Mouse (Mus musculus) liver, embryonic 14.5 days (tissue): Measurements from ENCODE around the gene Galnt15. TPM values are rescaled to one million over a fixed set of nuclear protein-coding genes. Genes with fewer than 3 reads are reported as not detected.

Source experiments
- ATAC-seq: fragments of 200-750 bp; cut with Nextera tagmentation; 2 replicates; pipeline ENCODE4 v1.8.0; 2017; ENCODE audit warnings: moderate number of reproducible peaks, mild to moderate bottlenecking, moderate library complexity; ENCODE audit not compliant: insufficient read depth
- DNase-seq, 3 experiments: peaks; one replicate each; pipeline ENCODE4 v3.0.0-alpha.2; 2012 to 2013; ENCODE audit warnings: low read depth in 3 of 3, low spot score in 3 of 3
- H3K27ac ChIP-seq: fragments of 300-500 bp; sonication (generic); 2 replicates; pipeline ENCODE4 v1.5.1; 2014; ENCODE audit warnings: moderate library complexity, mild to moderate bottlenecking, control low read depth, inconsistent platforms
- H3K27me3 ChIP-seq: fragments of 300-500 bp; sonication (generic); 2 replicates; pipeline ENCODE4 v1.6.1; 2014; ENCODE audit warnings: mild to moderate bottlenecking, low read length, moderate library complexity; ENCODE audit not compliant: control insufficient read depth, insufficient read depth
- H3K36me3 ChIP-seq: fragments of 300-500 bp; sonication (generic); replicated peaks from 2 replicates; pipeline ENCODE4 v1.6.1; 2014; ENCODE audit warnings: low read depth; ENCODE audit not compliant: control insufficient read depth, insufficient read depth
- H3K4me1 ChIP-seq, 2 experiments: fragments of 200-500 bp in 1 of 2; fragments of 300-500 bp in 1 of 2; sonication (generic) in 1 of 2; replicated peaks; 2 replicates each; pipeline ENCODE4 v1.6.1; 2012 to 2014; ENCODE audit warnings: antibody characterized with exemption in 1 of 2, inconsistent platforms in 1 of 2, low read length in 1 of 2; ENCODE audit not compliant: control insufficient read depth in 2 of 2, insufficient read depth in 2 of 2
- H3K4me2 ChIP-seq: fragments of 300-500 bp; sonication (generic); 2 replicates; pipeline ENCODE4 v1.6.1; 2014; ENCODE audit warnings: low read depth, mild to moderate bottlenecking, control low read depth, moderate library complexity
- H3K4me3 ChIP-seq, 2 experiments: fragments of 200-500 bp in 1 of 2; fragments of 300-500 bp in 1 of 2; sonication (generic) in 1 of 2; 2 replicates each; pipeline ENCODE4 v1.5.1; 2012 to 2014; ENCODE audit warnings: low read depth in 2 of 2, low read length in 2 of 2, mild to moderate bottlenecking in 2 of 2, control low read depth in 1 of 2, inconsistent platforms in 1 of 2, moderate library complexity in 1 of 2; ENCODE audit not compliant: insufficient read depth in 1 of 2
- H3K9ac ChIP-seq: fragments of 300-500 bp; sonication (generic); replicated peaks from 2 replicates; pipeline ENCODE4 v1.6.1; 2014; ENCODE audit warnings: mild to moderate bottlenecking, control low read depth, moderate library complexity
- H3K9me3 ChIP-seq: fragments of 300-500 bp; sonication (generic); 2 replicates; pipeline ENCODE4 v1.6.1; 2016; ENCODE audit warnings: low read length, mixed read lengths; ENCODE audit not compliant: control insufficient read depth
- CTCF ChIP-seq: IDR thresholded peaks from 2 replicates; pipeline ENCODE4 v1.5.1; 2016; ENCODE audit warnings: antibody characterized with exemption, low read depth, control low read depth
- EP300 ChIP-seq: IDR thresholded peaks from 2 replicates; pipeline ENCODE4 v1.6.1; 2016; ENCODE audit warnings: antibody characterized with exemption, low read depth
- WGBS: fragments of 180-500 bp; shearing (Covaris S2); extraction: QIAGEN DNeasy Blood & Tissue Kit; methylation state at CpG from one replicate; pipeline ENCODE4 v1.1.7; 2014; ENCODE audit not compliant: insufficient replicate concordance; 5-methylcytosine and 5-hydroxymethylcytosine counted together
- polyA plus RNA-seq, 2 experiments: library from polyadenylated mRNA; depleted of rRNA in 1 of 2; stranded (reverse) in 1 of 2; unstranded in 1 of 2; fragments of >200 nt; fragmentation: Nextera tagmentation in 1 of 2; extraction: Ambion mirVana in 1 of 2; gene quantifications; 2 replicates each; pipeline versions ENCODE4 v1.2.1 to v1.2.3; 2012 to 2014

The Galnt15 gene
- polyA plus RNA-seq, 2 experiments, result not detected

- H3K9ac ChIP-seq, result no peak overlapping the region
- no peaks in the 10 kb centered on the region for H3K36me3 ChIP-seq
- no peak overlapping the region for H3K27ac ChIP-seq
- H3K4me1 ChIP-seq, result no peaks in the 10 kb centered on the region
- no peak for DNase-seq
- WGBS, result 38% methylated on average over 9 of the region's 9 CpGs
- no peak for ATAC-seq
- no peak overlapping the region for H3K4me3 ChIP-seq
- no peaks in the 10 kb centered on the region for H3K9me3 ChIP-seq
- TF ChIP-seq CTCF, result no peak
- no peak for TF ChIP-seq EP300
- no peak overlapping the region for H3K4me2 ChIP-seq
- no peaks in the 10 kb centered on the region for H3K27me3 ChIP-seq
Measured at GRCm38 (mm10) chr14:32005673-32006261, 23.0 kb upstream of the Galnt15 start.

GRCm38 (mm10) chr14:32007654-32008335 is 21.0 kb upstream of the Galnt15 start:
- no peak for DNase-seq

GRCm38 (mm10) chr14:32009715-32010114 is 19.1 kb upstream of the Galnt15 start:
- TF ChIP-seq EP300 (no peak), CTCF (no peak)
- Histone ChIP-seq H3K4me2 (no peak overlapping the region), H3K27me3 (no peaks in the 10 kb centered on the region), H3K4me1 (no peaks in the 10 kb centered on the region), H3K27ac (no peak overlapping the region), H3K4me3 (no peak overlapping the region), H3K9ac (no peak overlapping the region), H3K9me3 (no peaks in the 10 kb centered on the region), H3K36me3 (no peaks in the 10 kb centered on the region)
- WGBS, result 50% methylated on average over 2 of the region's 2 CpGs
- DNase-seq (no peak), ATAC-seq (no peak)

More at GRCm38 (mm10) chr14:32007654-32008335, 21.0 kb upstream of the Galnt15 start:
- no peak overlapping the region for H3K9ac ChIP-seq
- H3K27ac ChIP-seq, result no peak overlapping the region
- H3K4me3 ChIP-seq, result no peak overlapping the region
- no peak for TF ChIP-seq EP300
- no peak for TF ChIP-seq CTCF
- H3K27me3 ChIP-seq, result no peaks in the 10 kb centered on the region
- no peak overlapping the region for H3K4me2 ChIP-seq
- H3K9me3 ChIP-seq, result no peaks in the 10 kb centered on the region
- WGBS, result 74% methylated on average over 4 of the region's 4 CpGs
- no peak for ATAC-seq
- no peaks in the 10 kb centered on the region for H3K36me3 ChIP-seq
- no peaks in the 10 kb centered on the region for H3K4me1 ChIP-seq

GRCm38 (mm10) chr14:32011547-32012304 is 17.1 kb upstream of the Galnt15 start:
- 34% methylated on average over 6 of the region's 6 CpGs for WGBS
- Histone ChIP-seq H3K36me3 (no peaks in the 10 kb centered on the region), H3K4me3 (no peak overlapping the region), H3K4me2 (no peak overlapping the region), H3K9me3 (no peaks in the 10 kb centered on the region), H3K27me3 (no peaks in the 10 kb centered on the region), H3K27ac (no peak overlapping the region), H3K4me1 (no peaks in the 10 kb centered on the region), H3K9ac (no peak overlapping the region)
- TF ChIP-seq EP300, result no peak
- no peak for TF ChIP-seq CTCF
- DNase-seq, result no peak
- no peak for ATAC-seq

- no peaks in the 10 kb centered on the region for H3K36me3 ChIP-seq
- no peaks in the 10 kb centered on the region for H3K9me3 ChIP-seq
- WGBS, result 76% methylated on average over 7 of the region's 7 CpGs
- H3K27me3 ChIP-seq, result no peaks in the 10 kb centered on the region
- H3K4me1 ChIP-seq, result peaks cover 0 to 7% of the 10 kb centered on the region in 2 experiments; a peak in 2 of 4 replicates
- DNase-seq (no peak), ATAC-seq (no peak)
- H3K4me2 ChIP-seq, result no peak overlapping the region
- TF ChIP-seq CTCF (no peak), EP300 (no peak)
- no peak overlapping the region for H3K27ac ChIP-seq
- H3K4me3 ChIP-seq, result no peak overlapping the region
- no peak overlapping the region for H3K9ac ChIP-seq
Measured at GRCm38 (mm10) chr14:32015131-32015770, 13.5 kb upstream of the Galnt15 start.
